In genomic region chr9:21866641-21867040, GRCm38 (mm10) we compare ENCODE assay signal across 11 mouse cellular contexts. TPM values are rescaled to one million over a fixed set of nuclear protein-coding genes. Genes with fewer than 3 reads are reported as not detected.
DNase-seq lines count a peak whose midpoint lies in the region; ATAC-seq and TF ChIP-seq lines count a peak whose summit lies in the region.
"Had no signal": no experiment of that assay in that cellular context is flagged by ENCODE, and none has a peak within 500 bp of the region (broad histone marks: within the 10 kb centered on the region; RNA-seq: fewer than 3 reads in every experiment).

No protein-coding gene starts in this region.

- peak; percentile 41 for DNase-seq in adrenal gland, postnatal 10 days
- DNase-seq in adrenal gland, adult 18-20 months (ENCODE audit: low spot score in 2 of 2) = no peak
- no peak for DNase-seq in layer of hippocampus, adult 2 months (ENCODE audit: low spot score in 2 of 2)
- DNase-seq in layer of hippocampus, postnatal 25 days (ENCODE audit: extremely low spot score in 1 of 2, low spot score in 1 of 2) = no peak
- no peak for DNase-seq in testis, postnatal 14 days (ENCODE audit: low spot score)
- DNase-seq in urinary bladder, postnatal 14 days (ENCODE audit: low spot score) = no peak
- DNase-seq: gastrocnemius, postnatal 25 days; layer of hippocampus, postnatal 36 days had no signal

- no peak overlapping the region for H3K4me3 ChIP-seq in layer of hippocampus, adult 2 months
- H3K4me3 ChIP-seq in heart, embryonic 13.5 days = no peak overlapping the region
- H3K4me3 ChIP-seq in lung, embryonic 16.5 days (ENCODE audit: low read length) = no peak overlapping the region

- no peaks in the 10 kb centered on the region for H3K36me3 ChIP-seq in heart, embryonic 13.5 days
- no peaks in the 10 kb centered on the region for H3K36me3 ChIP-seq in lung, embryonic 16.5 days (ENCODE audit: control insufficient read depth, insufficient read depth, low read length)

- no peak overlapping the region for H3K9ac ChIP-seq in heart, embryonic 13.5 days
- no peak overlapping the region for H3K9ac ChIP-seq in lung, embryonic 16.5 days (ENCODE audit: low read length)

- TF ChIP-seq CTCF in layer of hippocampus, adult 2 months (conservative IDR thresholded peaks at IDR 0.05) = no peak

- H3K9me3 ChIP-seq in heart, embryonic 13.5 days = peaks cover 6% of the 10 kb centered on the region; the same call in 1 of the 2 replicates
- H3K9me3 ChIP-seq in lung, embryonic 16.5 days (ENCODE audit: control insufficient read depth, low read length) = no peaks in the 10 kb centered on the region; the same call in 1 of the 2 replicates

- 43% methylated on average over 2 of the region's 2 CpGs for WGBS in heart, embryonic 13.5 days
- WGBS in lung, embryonic 16.5 days = 26% methylated on average over 2 of the region's 2 CpGs

- ATAC-seq in heart, embryonic 13.5 days (ENCODE audit: extremely low read depth, insufficient number of reproducible peaks, low FRiP score, low TSS enrichment) = no peak
- ATAC-seq in lung, embryonic 16.5 days (ENCODE audit: low read depth) = no peak
- ATAC-seq: activated CD4-positive, CD25-positive, alpha-beta regulatory T cell, adult 4 months had no signal

- peak overlapping the region; percentile 61; the same call in 1 of the 2 replicates for H3K27ac ChIP-seq in layer of hippocampus, adult 2 months
- H3K27ac ChIP-seq in heart, embryonic 13.5 days (replicated peaks) = peak overlapping the region; percentile 51
- peak overlapping the region; percentile 19; the same call in 1 of the 2 replicates for H3K27ac ChIP-seq in lung, embryonic 16.5 days (ENCODE audit: low read length)

- H3K4me2 ChIP-seq in heart, embryonic 13.5 days = no peak overlapping the region
- no peak overlapping the region for H3K4me2 ChIP-seq in lung, embryonic 16.5 days (ENCODE audit: low read depth, low read length)

- no peaks in the 10 kb centered on the region for H3K4me1 ChIP-seq in heart, embryonic 13.5 days
- H3K4me1 ChIP-seq in lung, embryonic 16.5 days (replicated peaks; ENCODE audit: control insufficient read depth, insufficient read depth, low read length) = peaks cover 4% of the 10 kb centered on the region

- no peaks in the 10 kb centered on the region for H3K27me3 ChIP-seq in heart, embryonic 13.5 days (replicated peaks)
- H3K27me3 ChIP-seq in lung, embryonic 16.5 days (ENCODE audit: control insufficient read depth, insufficient read depth, low read depth, low read length) = no peaks in the 10 kb centered on the region

RNA-seq across cellular contexts. Expression of gene Dock6, which starts 14.2 kb away (rescaled TPM):
- 10 to 100 TPM; 40.1 to 56.3 TPM for total RNA-seq in adrenal gland, postnatal 10 days (2021)
- total RNA-seq in adrenal gland, adult 18-20 months (2021) = 10 to 100 TPM; 29.7 to 36.1 TPM
- 10 to 100 TPM; 12.2 to 13.6 TPM for total RNA-seq in layer of hippocampus, adult 2 months (2021)
- total RNA-seq in layer of hippocampus, postnatal 25 days (2021) = 10 to 100 TPM; 13.1 to 18.4 TPM
- 48.4 and 50.3 TPM in 2 replicates for polyA plus RNA-seq in heart, embryonic 13.5 days (2015; fragmentation: Nextera tagmentation; extraction: Ambion mirVana)
- 62.6 and 63.7 TPM in 2 replicates for polyA plus RNA-seq in lung, embryonic 16.5 days (2015; fragmentation: Nextera tagmentation; extraction: Ambion mirVana)

RNA-seq across cellular contexts. Expression of gene Angptl8, which starts 31.3 kb away (rescaled TPM):
- total RNA-seq in adrenal gland, postnatal 10 days (2021) = 10 to 100 TPM in 1 of 2 experiments, 1 to 10 TPM in 1; 7.6 to 17.9 TPM
- 10 to 100 TPM in 1 of 2 experiments, 1 to 10 TPM in 1; 8.2 to 26.2 TPM for total RNA-seq in adrenal gland, adult 18-20 months (2021)
- not detected for total RNA-seq in layer of hippocampus, adult 2 months (2021)
- not detected for total RNA-seq in layer of hippocampus, postnatal 25 days (2021)
- 1.6 and 2.3 TPM in 2 replicates for polyA plus RNA-seq in heart, embryonic 13.5 days (2015; fragmentation: Nextera tagmentation; extraction: Ambion mirVana)
- polyA plus RNA-seq in lung, embryonic 16.5 days (2015; fragmentation: Nextera tagmentation; extraction: Ambion mirVana) = 2.7 and 3.6 TPM in 2 replicates
- total RNA-seq: layer of hippocampus, postnatal 36 days had no signal
- polyA plus RNA-seq: activated CD4-positive, CD25-positive, alpha-beta regulatory T cell, adult 4 months had no signal

RNA-seq across cellular contexts. Expression of gene Rab3d, which starts 51.4 kb away (rescaled TPM):
- 10 to 100 TPM; 37.2 to 45.4 TPM for total RNA-seq in adrenal gland, postnatal 10 days (2021)
- total RNA-seq in adrenal gland, adult 18-20 months (2021) = 10 to 100 TPM; 40.6 to 43.4 TPM
- 10 to 100 TPM; 16.7 to 18.8 TPM for total RNA-seq in layer of hippocampus, adult 2 months (2021)
- total RNA-seq in layer of hippocampus, postnatal 25 days (2021) = 10 to 100 TPM; 19.5 to 24.0 TPM
- polyA plus RNA-seq in heart, embryonic 13.5 days (2015; fragmentation: Nextera tagmentation; extraction: Ambion mirVana) = 8.5 and 9.2 TPM in 2 replicates
- polyA plus RNA-seq in lung, embryonic 16.5 days (2015; fragmentation: Nextera tagmentation; extraction: Ambion mirVana) = 20.9 and 23.5 TPM in 2 replicates

Comparison
In these comparisons a context has a peak if more than half of its experiments do, and no peak if none do; other contexts are left out.
1. RNA of gene Angptl8, which starts 31.3 kb away (total RNA-seq): 8.2 to 26.2 TPM in adrenal gland, adult 18-20 months and 7.6 to 17.9 TPM in adrenal gland, postnatal 10 days; not detected in layer of hippocampus, adult 2 months and not detected in layer of hippocampus, postnatal 25 days; every median in the first group is over 4 times any median in the second.
2. Peak in every context shown above with its lines, with median percentiles within 50 percentile points of each other: H3K27ac ChIP-seq.